Mouse (Mus musculus): ENCODE data around the gene Fam57b.

DNA sequence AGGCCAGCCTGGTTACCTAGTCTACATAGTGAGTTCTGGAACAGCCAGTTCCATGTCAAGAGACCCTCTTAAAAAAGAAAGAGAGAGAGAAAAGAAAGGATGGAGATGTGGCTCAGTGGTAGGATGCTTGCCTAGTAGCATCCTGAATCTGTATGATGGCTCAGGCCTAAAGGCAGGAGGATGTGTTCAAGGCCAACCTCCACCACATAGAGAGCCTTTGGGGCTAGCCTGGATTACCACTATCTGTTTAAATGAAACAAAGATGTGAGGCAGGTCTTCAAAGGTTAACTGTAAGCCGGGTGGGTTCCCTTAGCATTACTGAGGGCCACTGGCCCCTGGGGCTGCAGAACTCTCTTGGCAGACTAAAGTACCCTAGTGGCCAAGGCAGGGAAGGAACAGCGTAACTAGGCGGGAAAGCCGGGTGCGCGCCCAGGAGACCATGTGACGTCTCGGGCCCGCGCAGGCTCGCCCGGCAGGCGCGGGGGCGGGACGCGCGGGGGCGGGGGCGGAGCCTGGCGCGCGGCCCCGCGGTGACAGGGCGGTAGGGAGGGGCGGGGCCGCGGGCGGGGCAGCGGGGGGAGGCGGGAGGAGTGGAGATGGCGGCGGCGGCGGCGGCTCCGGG, 38.3 kb upstream of the Fam57b start, which contains the start of gene Mapk3:
- TF ChIP-seq CTCF (IDR thresholded peaks at IDR 0.05; ENCODE audit: insufficient read depth, low read length) (peak; percentile 68), POLR2A (IDR thresholded peaks at IDR 0.05; ENCODE audit: borderline replicate concordance, extremely low read depth, low read depth, low read length) (no peak)
